Mouse (Mus musculus) kidney, postnatal 0 days (tissue): ENCODE measurements at regions not wholly inside any gene's neighbourhood (a gene's known extent, or its start where the extent isn't known, plus 50 kb on each side); places are given as distances from the start of the nearest gene placed in this dataset.

Experiments used
- ATAC-seq: fragments of 200-750 bp; cut with Nextera tagmentation; replicated peaks from 2 replicates; pipeline ENCODE4 v1.8.0; 2017; ENCODE audit warnings: low read depth, moderate number of reproducible peaks, moderate TSS enrichment, moderate library complexity; ENCODE audit not compliant: low FRiP score
- DNase-seq: peaks from one replicate; pipeline ENCODE4 v3.0.0-alpha.2; 2016; ENCODE audit warnings: low spot score
- H3K27ac ChIP-seq: fragments of 300-500 bp; sonication (generic); 2 replicates; pipeline ENCODE4 v1.5.1; 2014; ENCODE audit warnings: mild to moderate bottlenecking
- H3K27me3 ChIP-seq: fragments of 300-500 bp; sonication (generic); 2 replicates; pipeline ENCODE4 v1.6.1; 2014; ENCODE audit warnings: low read length, mixed read lengths; ENCODE audit not compliant: insufficient read depth
- H3K36me3 ChIP-seq: fragments of 300-500 bp; sonication (generic); 2 replicates; pipeline ENCODE4 v1.6.1; 2014; ENCODE audit warnings: low read length, mixed read lengths; ENCODE audit not compliant: insufficient read depth
- H3K4me1 ChIP-seq: fragments of 300-500 bp; sonication (generic); replicated peaks from 2 replicates; pipeline ENCODE4 v1.6.1; 2014; ENCODE audit warnings: antibody characterized with exemption, low read length, mixed read lengths; ENCODE audit not compliant: insufficient read depth
- H3K4me2 ChIP-seq: fragments of 300-500 bp; sonication (generic); 2 replicates; pipeline ENCODE4 v1.6.1; 2014; ENCODE audit warnings: mild to moderate bottlenecking, low read length, moderate library complexity, mixed read lengths
- H3K4me3 ChIP-seq: fragments of 300-500 bp; sonication (generic); replicated peaks from 2 replicates; pipeline ENCODE4 v1.5.1; 2014; ENCODE audit warnings: low read depth, low read length
- H3K9ac ChIP-seq: fragments of 300-500 bp; sonication (generic); 2 replicates; pipeline ENCODE4 v1.6.1; 2014; ENCODE audit warnings: low read depth, low read length
- H3K9me3 ChIP-seq: fragments of 300-500 bp; sonication (generic); replicated peaks from 2 replicates; pipeline ENCODE4 v1.6.1; 2016; ENCODE audit warnings: low read length, inconsistent platforms, mixed read lengths
- CTCF ChIP-seq: IDR thresholded peaks from 2 replicates; pipeline ENCODE4 v1.5.1; 2016; ENCODE audit warnings: antibody characterized with exemption, low read depth, mild to moderate bottlenecking, moderate library complexity
- whole genome bisulfite sequencing: fragments of 180-500 bp; shearing (Covaris S2); extraction: QIAGEN DNeasy Blood & Tissue Kit; methylation state at CpG from one replicate; pipeline ENCODE4 v1.1.7; 2014; 5-methylcytosine and 5-hydroxymethylcytosine counted together

- Histone ChIP-seq H3K36me3 (no peaks in the 10 kb centered on the region), H3K4me1 (no peaks in the 10 kb centered on the region), H3K9ac (no peak overlapping the region), H3K4me3 (no peak overlapping the region), H3K27me3 (no peaks in the 10 kb centered on the region), H3K4me2 (no peak overlapping the region), H3K9me3 (no peaks in the 10 kb centered on the region), H3K27ac (no peak overlapping the region)
- TF ChIP-seq CTCF: no peak
- DNase-seq (no peak), ATAC-seq (no peak)
- WGBS: 44% methylated on average over 2 of the region's 2 CpGs
Measured at GRCm38 (mm10) chr9:14222936-14223335, 51.9 kb upstream of the Sesn3 start.
